Mouse (Mus musculus) lung, embryonic 14.5 days (tissue): Measurements from ENCODE around the gene Fgfr2. TPM values are rescaled to one million over a fixed set of nuclear protein-coding genes. Genes with fewer than 3 reads are reported as not detected.
A peak's percentile ranks its signal among the peaks of the same experiment; 100 is the strongest.

Experiments used
- ATAC-seq: fragments of 200-750 bp; cut with Nextera tagmentation; 2 replicates; pipeline ENCODE4 v1.8.0; 2017; ENCODE audit warnings: mild to moderate bottlenecking, moderate TSS enrichment, moderate library complexity; ENCODE audit not compliant: insufficient read depth
- DNase-seq: peaks from one replicate; pipeline ENCODE4 v3.0.0-alpha.2; 2015
- H3K27ac ChIP-seq: fragments of 300-500 bp; sonication (generic); 2 replicates; pipeline ENCODE4 v1.5.1; 2014; ENCODE audit warnings: low read depth, mild to moderate bottlenecking, moderate library complexity
- H3K27me3 ChIP-seq: fragments of 300-500 bp; sonication (generic); 2 replicates; pipeline ENCODE4 v1.6.1; 2014; ENCODE audit warnings: low read length, control low read depth; ENCODE audit not compliant: insufficient read depth
- H3K36me3 ChIP-seq: fragments of 300-500 bp; sonication (generic); 2 replicates; pipeline ENCODE4 v1.6.1; 2014; ENCODE audit warnings: control low read depth; ENCODE audit not compliant: insufficient read depth
- H3K4me1 ChIP-seq: fragments of 300-500 bp; sonication (generic); 2 replicates; pipeline ENCODE4 v1.6.1; 2014; ENCODE audit warnings: antibody characterized with exemption, control low read depth; ENCODE audit not compliant: insufficient read depth
- H3K4me2 ChIP-seq: fragments of 300-500 bp; sonication (generic); 2 replicates; pipeline ENCODE4 v1.6.1; 2014; ENCODE audit warnings: mild to moderate bottlenecking
- H3K4me3 ChIP-seq: fragments of 300-500 bp; sonication (generic); 2 replicates; pipeline ENCODE4 v1.5.1; 2014; ENCODE audit warnings: low read depth, low read length
- H3K9ac ChIP-seq: fragments of 300-500 bp; sonication (generic); 2 replicates; pipeline ENCODE4 v1.6.1; 2014
- H3K9me3 ChIP-seq: fragments of 300-500 bp; sonication (generic); 2 replicates; pipeline ENCODE4 v1.6.1; 2016; ENCODE audit warnings: low read depth, low read length, control low read depth
- CTCF ChIP-seq: IDR thresholded peaks from 2 replicates; pipeline ENCODE4 v1.5.1; 2016; ENCODE audit warnings: antibody characterized with exemption, low read depth
- WGBS: fragments of 180-500 bp; shearing (Covaris S2); extraction: QIAGEN DNeasy Blood & Tissue Kit; methylation state at CpG from one replicate; pipeline ENCODE4 v1.1.7; 2014; 5-methylcytosine and 5-hydroxymethylcytosine counted together
- polyA plus RNA-seq: library from polyadenylated mRNA; unstranded; fragments of >200 nt; fragmentation: Nextera tagmentation; extraction: Ambion mirVana; gene quantifications from 2 replicates; pipeline ENCODE4 v1.2.1, GENCODE M21; 2014

Gene Fgfr2
- polyA plus RNA-seq, 1 experiment from 2014 or later = 179 TPM

GRCm38 (mm10) chr7:132682336-132682735, 440.8 kb downstream of the Fgfr2 start:
- H3K9ac ChIP-seq = no peak overlapping the region
- no peak for ATAC-seq
- H3K36me3 ChIP-seq = no peaks in the 10 kb centered on the region
- H3K27ac ChIP-seq = no peak overlapping the region
- TF ChIP-seq CTCF = no peak
- no peaks in the 10 kb centered on the region for H3K27me3 ChIP-seq
- no peak overlapping the region for H3K4me3 ChIP-seq
- 90% methylated on average over 3 of the region's 3 CpGs for WGBS
- no peak for DNase-seq
- no peaks in the 10 kb centered on the region for H3K9me3 ChIP-seq
- no peak overlapping the region for H3K4me2 ChIP-seq
- H3K4me1 ChIP-seq = peaks cover 1% of the 10 kb centered on the region; the same call in 1 of the 2 replicates

- no peaks in the 10 kb centered on the region for H3K9me3 ChIP-seq
- DNase-seq = no peak
- no peak overlapping the region for H3K9ac ChIP-seq
- no peak overlapping the region for H3K27ac ChIP-seq
- no peak overlapping the region for H3K4me3 ChIP-seq
- TF ChIP-seq CTCF = no peak
- no peaks in the 10 kb centered on the region for H3K36me3 ChIP-seq
- no peak overlapping the region for H3K4me2 ChIP-seq
- H3K27me3 ChIP-seq = no peaks in the 10 kb centered on the region
- no peak for ATAC-seq
- WGBS = 100% methylated on average over 1 of the region's 1 CpGs
- H3K4me1 ChIP-seq = no peaks in the 10 kb centered on the region
Observed at GRCm38 (mm10) chr7:132681831-132682230, 441.3 kb downstream of the Fgfr2 start.

GRCm38 (mm10) chr7:132681296-132681695, 441.9 kb downstream of the Fgfr2 start:
- TF ChIP-seq CTCF = no peak
- Histone ChIP-seq H3K27me3 (no peaks in the 10 kb centered on the region), H3K27ac (no peak overlapping the region), H3K36me3 (no peaks in the 10 kb centered on the region), H3K4me3 (no peak overlapping the region), H3K9ac (no peak overlapping the region), H3K4me2 (no peak overlapping the region), H3K4me1 (no peaks in the 10 kb centered on the region), H3K9me3 (no peaks in the 10 kb centered on the region)
- no peak for DNase-seq
- ATAC-seq = no peak
- 83% methylated on average over 11 of the region's 11 CpGs for WGBS

GRCm38 (mm10) chr7:132679549-132679948, 443.6 kb downstream of the Fgfr2 start:
- DNase-seq (no peak), ATAC-seq (no peak)
- Histone ChIP-seq H3K27ac (no peak overlapping the region), H3K9ac (no peak overlapping the region), H3K36me3 (no peaks in the 10 kb centered on the region), H3K4me2 (no peak overlapping the region), H3K27me3 (no peaks in the 10 kb centered on the region), H3K4me3 (no peak overlapping the region), H3K9me3 (no peaks in the 10 kb centered on the region), H3K4me1 (no peaks in the 10 kb centered on the region)
- no peak for TF ChIP-seq CTCF
- 69% methylated on average over 6 of the region's 6 CpGs for WGBS

- H3K36me3 ChIP-seq = no peaks in the 10 kb centered on the region
- no peak for DNase-seq
- ATAC-seq = no peak
- no peak overlapping the region for H3K4me2 ChIP-seq
- WGBS = 62% methylated on average over 4 of the region's 4 CpGs
- TF ChIP-seq CTCF = no peak
- H3K4me3 ChIP-seq = no peak overlapping the region
- no peaks in the 10 kb centered on the region for H3K4me1 ChIP-seq
- no peak overlapping the region for H3K27ac ChIP-seq
- H3K9ac ChIP-seq = no peak overlapping the region
- no peaks in the 10 kb centered on the region for H3K9me3 ChIP-seq
- H3K27me3 ChIP-seq = no peaks in the 10 kb centered on the region
Observed at GRCm38 (mm10) chr7:132679117-132679516, 444.0 kb downstream of the Fgfr2 start.

GRCm38 (mm10) chr7:132675922-132676321, 447.2 kb downstream of the Fgfr2 start:
- no peaks in the 10 kb centered on the region for H3K27me3 ChIP-seq
- H3K9me3 ChIP-seq = no peaks in the 10 kb centered on the region
- H3K36me3 ChIP-seq = no peaks in the 10 kb centered on the region
- no peaks in the 10 kb centered on the region for H3K4me1 ChIP-seq
- no peak overlapping the region for H3K27ac ChIP-seq
- H3K9ac ChIP-seq = no peak overlapping the region
- ATAC-seq (no peak), DNase-seq (no peak)
- no peak overlapping the region for H3K4me2 ChIP-seq
- WGBS = 78% methylated on average over 2 of the region's 2 CpGs
- no peak overlapping the region for H3K4me3 ChIP-seq
- no peak for TF ChIP-seq CTCF

- no peaks in the 10 kb centered on the region for H3K4me1 ChIP-seq
- peak; percentile 62; the same call in 1 of the 2 replicates for ATAC-seq
- WGBS = 55% methylated on average over 17 of the region's 17 CpGs
- H3K9ac ChIP-seq = no peak overlapping the region
- H3K27me3 ChIP-seq = no peaks in the 10 kb centered on the region
- no peaks in the 10 kb centered on the region for H3K36me3 ChIP-seq
- no peak overlapping the region for H3K4me2 ChIP-seq
- 0 out of 2 replicates have a peak overlapping the region, but pooled peaks have one; percentile 16 for H3K27ac ChIP-seq
- TF ChIP-seq CTCF = peak; percentile 52
- DNase-seq = peak; percentile 62
- H3K9me3 ChIP-seq = no peaks in the 10 kb centered on the region
- H3K4me3 ChIP-seq = no peak overlapping the region
Observed at GRCm38 (mm10) chr7:132673931-132674755, 449.0 kb downstream of the Fgfr2 start.
